Mouse (Mus musculus): ENCODE measurements around the gene Cacna1c. TPM values are rescaled to one million over a fixed set of nuclear protein-coding genes. Genes with fewer than 3 reads are reported as not detected.
A peak's percentile ranks its signal among the peaks of the same experiment; 100 is the strongest.

The Cacna1c gene
- polyA plus RNA-seq, 1 experiment = 16.7 TPM

DNA sequence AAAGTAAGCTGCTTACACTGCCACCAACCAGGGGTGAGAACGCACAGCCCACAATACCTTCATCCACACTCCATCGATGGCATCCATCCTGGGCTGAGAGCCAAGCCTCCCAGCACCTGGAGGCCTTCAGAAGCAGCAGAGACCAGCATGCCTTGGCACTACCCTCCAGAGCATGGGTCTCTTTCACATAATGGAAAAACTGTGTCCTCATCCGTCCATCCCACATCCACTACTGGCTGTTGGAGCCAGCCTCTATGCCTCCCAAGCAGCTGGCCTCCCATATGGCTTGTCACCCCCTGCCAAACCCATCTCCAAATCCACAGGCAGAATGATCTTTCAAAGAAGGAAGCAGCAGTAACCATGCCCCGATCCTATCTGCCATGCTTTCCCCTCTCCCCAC is 229.3 kb downstream of the Cacna1c start:
- peak; percentile 66 to 75 for DNase-seq
- Histone ChIP-seq H3K4me3 (replicated peaks; ENCODE audit: insufficient read depth, low read depth, low read length) (no peak overlapping the region), H3K27me3 (ENCODE audit: control insufficient read depth, insufficient read depth, low read length) (no peaks in the 10 kb centered on the region), H3K27ac (ENCODE audit: insufficient read depth, low read length) (no peak overlapping the region), H3K4me1 (ENCODE audit: control insufficient read depth, insufficient read depth, low read length) (peaks cover 41% of the 10 kb centered on the region)
- 5% methylated on average over 4 of the region's 4 CpGs for WGBS
- TF ChIP-seq CTCF (IDR thresholded peaks at IDR 0.05; ENCODE audit: borderline replicate concordance, insufficient read depth, low read depth, low read length) (no peak), POLR2A (IDR thresholded peaks at IDR 0.05; ENCODE audit: borderline replicate concordance, insufficient read depth, low read length) (no peak)

DNA sequence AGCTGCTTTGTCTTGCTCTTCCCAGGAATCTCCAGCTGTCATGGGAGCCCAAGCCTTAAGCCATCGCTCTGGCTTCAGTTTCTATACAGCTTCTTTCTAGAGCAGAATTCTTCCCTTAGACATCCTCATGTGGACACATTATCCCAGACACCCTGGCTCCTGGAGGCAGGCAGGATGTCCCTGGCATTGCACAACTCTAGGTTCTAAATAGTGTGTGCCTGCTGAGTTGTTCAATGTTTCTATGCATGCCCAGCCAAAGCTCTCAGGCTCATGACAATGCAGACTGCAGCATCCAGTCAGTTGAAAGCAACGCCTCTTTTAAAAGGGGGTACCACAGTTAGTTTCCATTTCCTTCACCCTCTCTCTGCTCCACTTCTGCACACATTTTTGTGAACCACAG is 230.6 kb downstream of the Cacna1c start:
- Histone ChIP-seq H3K4me1 (ENCODE audit: control insufficient read depth, insufficient read depth, low read length) (peaks cover 33% of the 10 kb centered on the region), H3K4me3 (replicated peaks; ENCODE audit: insufficient read depth, low read depth, low read length) (no peak overlapping the region), H3K27me3 (ENCODE audit: control insufficient read depth, insufficient read depth, low read length) (no peaks in the 10 kb centered on the region), H3K27ac (ENCODE audit: insufficient read depth, low read length) (no peak overlapping the region)
- WGBS = 34% methylated on average over 2 of the region's 2 CpGs
- DNase-seq = peak in 1 of 2 experiments; percentile 40
- TF ChIP-seq POLR2A (IDR thresholded peaks at IDR 0.05; ENCODE audit: borderline replicate concordance, insufficient read depth, low read length) (no peak), CTCF (IDR thresholded peaks at IDR 0.05; ENCODE audit: borderline replicate concordance, insufficient read depth, low read depth, low read length) (no peak)

DNA sequence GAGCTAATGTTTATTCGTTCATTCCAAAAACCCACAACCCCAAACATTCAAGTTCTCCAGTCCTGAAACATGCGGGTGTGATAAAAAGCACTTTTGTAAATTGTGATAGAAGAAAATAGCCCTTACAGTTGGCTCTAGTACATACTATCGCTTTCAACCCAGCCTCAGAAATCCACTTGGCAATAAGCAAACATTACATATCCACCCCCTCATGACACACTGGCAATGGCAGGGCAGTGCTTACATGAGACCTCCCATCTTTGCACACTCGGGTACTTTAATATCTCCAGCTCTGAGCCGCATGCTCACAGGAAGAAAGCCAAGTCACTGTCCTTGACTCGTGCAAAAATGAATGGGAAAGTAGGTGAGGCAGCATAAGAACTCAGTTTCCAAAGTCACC is 232.4 kb downstream of the Cacna1c start:
- no peak for DNase-seq
- 50% methylated on average over 6 of the region's 6 CpGs for WGBS
- TF ChIP-seq CTCF (IDR thresholded peaks at IDR 0.05; ENCODE audit: borderline replicate concordance, insufficient read depth, low read depth, low read length) (no peak), POLR2A (IDR thresholded peaks at IDR 0.05; ENCODE audit: borderline replicate concordance, insufficient read depth, low read length) (no peak)
- no peak overlapping the region for H3K27ac ChIP-seq (ENCODE audit: insufficient read depth, low read length)
- peaks cover 38% of the 10 kb centered on the region for H3K4me1 ChIP-seq (ENCODE audit: control insufficient read depth, insufficient read depth, low read length)
- no peaks in the 10 kb centered on the region for H3K27me3 ChIP-seq (ENCODE audit: control insufficient read depth, insufficient read depth, low read length)
- H3K4me3 ChIP-seq (replicated peaks; ENCODE audit: insufficient read depth, low read depth, low read length) = no peak overlapping the region

DNA sequence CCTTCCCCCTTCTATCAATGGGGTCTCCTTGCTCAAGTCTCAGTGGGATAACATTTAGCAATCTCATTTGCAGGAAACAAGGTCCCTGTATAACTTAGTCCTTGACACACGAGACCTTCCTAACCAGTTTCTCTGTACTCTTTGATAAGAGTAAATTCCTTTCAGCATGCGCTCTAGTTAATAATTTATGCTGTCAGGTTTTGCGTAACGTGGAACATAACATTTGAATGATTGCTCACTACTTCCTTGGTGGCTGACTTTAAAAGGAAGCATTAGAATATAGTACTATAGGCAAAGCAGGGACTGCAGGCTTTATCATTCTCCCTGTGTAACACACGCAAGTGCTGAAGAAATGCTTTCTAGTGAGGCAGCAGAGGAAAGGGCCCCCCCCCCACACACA is 232.9 kb downstream of the Cacna1c start:
- WGBS = 93% methylated on average over 5 of the region's 5 CpGs

DNA sequence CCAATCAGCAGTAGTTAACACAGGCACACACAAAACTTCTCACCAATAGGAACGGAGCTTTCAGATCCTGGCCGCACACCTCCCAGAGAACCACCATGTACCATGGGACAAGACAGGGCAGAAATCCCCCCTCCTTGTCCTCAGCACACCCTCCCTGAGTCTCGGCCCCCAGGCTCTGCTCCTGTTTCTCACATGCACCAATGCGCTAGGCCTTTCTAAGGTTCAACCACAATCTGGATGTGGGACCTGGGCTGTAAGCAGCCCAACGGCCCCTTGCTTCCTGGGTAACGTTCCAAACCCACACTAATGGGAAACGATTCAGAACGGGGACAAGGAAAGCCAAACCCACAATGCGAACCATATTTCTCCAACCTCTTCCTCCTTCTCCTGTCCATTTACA is 237.7 kb downstream of the Cacna1c start:
- Histone ChIP-seq H3K4me3 (replicated peaks; ENCODE audit: insufficient read depth, low read depth, low read length) (no peak overlapping the region), H3K27ac (ENCODE audit: insufficient read depth, low read length) (no peak overlapping the region), H3K27me3 (ENCODE audit: control insufficient read depth, insufficient read depth, low read length) (no peaks in the 10 kb centered on the region), H3K4me1 (ENCODE audit: control insufficient read depth, insufficient read depth, low read length) (peaks cover 5% of the 10 kb centered on the region)
- WGBS = 96% methylated on average over 9 of the region's 9 CpGs
- TF ChIP-seq CTCF (IDR thresholded peaks at IDR 0.05; ENCODE audit: borderline replicate concordance, insufficient read depth, low read depth, low read length) (no peak), POLR2A (IDR thresholded peaks at IDR 0.05; ENCODE audit: borderline replicate concordance, insufficient read depth, low read length) (no peak)
- no peak for DNase-seq

More for the DNA sequence above, 232.9 kb downstream of the Cacna1c start:
- Histone ChIP-seq H3K4me1 (ENCODE audit: control insufficient read depth, insufficient read depth, low read length) (peaks cover 36% of the 10 kb centered on the region), H3K27ac (ENCODE audit: insufficient read depth, low read length) (no peak overlapping the region), H3K27me3 (ENCODE audit: control insufficient read depth, insufficient read depth, low read length) (no peaks in the 10 kb centered on the region), H3K4me3 (replicated peaks; ENCODE audit: insufficient read depth, low read depth, low read length) (no peak overlapping the region)
- TF ChIP-seq POLR2A (IDR thresholded peaks at IDR 0.05; ENCODE audit: borderline replicate concordance, insufficient read depth, low read length) (no peak), CTCF (IDR thresholded peaks at IDR 0.05; ENCODE audit: borderline replicate concordance, insufficient read depth, low read depth, low read length) (no peak)
- no peak for DNase-seq

DNA sequence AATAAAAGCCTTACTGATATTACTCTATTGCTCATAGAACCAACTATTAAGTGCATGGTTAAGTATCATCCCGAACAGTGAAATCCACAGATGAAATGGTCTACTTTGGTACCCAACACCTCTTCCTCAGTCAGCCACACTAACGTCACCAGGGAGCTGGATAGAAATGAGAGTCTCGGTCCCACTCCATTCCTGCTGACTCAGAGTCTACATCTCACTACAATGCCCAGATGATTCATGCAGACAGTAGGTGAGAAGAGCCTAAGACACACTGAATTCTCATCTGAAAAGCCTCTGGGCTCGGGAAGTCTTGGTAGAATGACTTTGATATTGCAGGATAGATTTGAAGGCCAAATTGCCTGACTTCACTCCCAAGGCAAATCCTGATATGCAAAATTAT is 240.0 kb downstream of the Cacna1c start:
- TF ChIP-seq CTCF (IDR thresholded peaks at IDR 0.05; ENCODE audit: borderline replicate concordance, insufficient read depth, low read depth, low read length) = no peak
- no peak for TF ChIP-seq POLR2A (IDR thresholded peaks at IDR 0.05; ENCODE audit: borderline replicate concordance, insufficient read depth, low read length)
- Histone ChIP-seq H3K4me3 (replicated peaks; ENCODE audit: insufficient read depth, low read depth, low read length) (no peak overlapping the region), H3K27ac (ENCODE audit: insufficient read depth, low read length) (no peak overlapping the region), H3K4me1 (ENCODE audit: control insufficient read depth, insufficient read depth, low read length) (peaks cover 17% of the 10 kb centered on the region), H3K27me3 (ENCODE audit: control insufficient read depth, insufficient read depth, low read length) (no peaks in the 10 kb centered on the region)
- WGBS = 80% methylated on average over 4 of the region's 4 CpGs
- DNase-seq = no peak

DNA sequence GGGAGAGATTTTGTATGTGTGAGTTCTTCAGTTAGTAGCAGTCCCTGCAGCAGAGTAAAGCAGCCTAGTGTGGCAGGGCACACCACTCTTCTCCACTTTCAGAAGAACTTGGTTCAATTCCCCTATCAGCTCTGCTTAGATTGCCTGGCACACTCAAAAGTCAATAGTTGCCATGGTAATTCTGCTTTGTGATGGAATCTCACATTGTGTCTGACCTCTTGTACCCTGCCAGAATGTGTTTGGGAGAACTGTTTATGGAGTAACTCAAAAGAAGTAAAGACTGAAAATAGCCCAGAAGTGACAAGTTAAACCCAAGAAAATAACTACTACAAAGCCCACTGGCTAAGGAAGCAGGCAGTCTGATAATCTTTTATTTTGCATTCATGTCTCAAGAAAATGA is 240.4 kb downstream of the Cacna1c start:
- H3K4me3 ChIP-seq (replicated peaks; ENCODE audit: insufficient read depth, low read depth, low read length) = no peak overlapping the region
- H3K27me3 ChIP-seq (ENCODE audit: control insufficient read depth, insufficient read depth, low read length) = no peaks in the 10 kb centered on the region
- peaks cover 17% of the 10 kb centered on the region for H3K4me1 ChIP-seq (ENCODE audit: control insufficient read depth, insufficient read depth, low read length)
- no peak overlapping the region for H3K27ac ChIP-seq (ENCODE audit: insufficient read depth, low read length)
- DNase-seq = no peak
- TF ChIP-seq CTCF (IDR thresholded peaks at IDR 0.05; ENCODE audit: borderline replicate concordance, insufficient read depth, low read depth, low read length) (no peak), POLR2A (IDR thresholded peaks at IDR 0.05; ENCODE audit: borderline replicate concordance, insufficient read depth, low read length) (no peak)

DNA sequence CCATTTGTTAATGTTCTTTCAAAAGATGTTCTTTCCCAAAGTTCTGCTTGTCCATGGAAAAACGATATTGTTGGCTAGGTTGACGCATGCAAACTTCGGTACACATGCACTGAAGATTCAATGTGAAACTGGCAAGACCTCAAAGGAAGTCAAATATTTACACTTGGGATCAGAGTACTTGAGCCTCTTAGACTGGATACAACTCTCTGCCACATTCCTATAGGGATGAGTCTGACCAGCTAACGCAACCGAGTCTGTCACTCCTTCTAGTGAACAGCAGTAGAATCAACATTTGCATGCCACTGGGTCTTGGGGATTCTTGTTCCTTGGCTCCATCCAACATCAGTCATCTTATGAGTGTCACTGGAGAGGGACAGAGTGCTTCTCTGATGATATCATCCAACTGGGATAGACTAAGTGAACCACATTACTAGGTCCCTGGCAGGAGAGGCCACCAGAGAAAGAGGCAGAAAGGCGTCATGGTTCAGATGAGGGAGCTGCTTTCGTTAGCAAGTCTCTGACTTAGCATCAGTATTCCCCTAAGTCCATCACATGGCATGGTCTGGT is 241.1 kb downstream of the Cacna1c start:
- Histone ChIP-seq H3K27me3 (ENCODE audit: control insufficient read depth, insufficient read depth, low read length) (no peaks in the 10 kb centered on the region), H3K27ac (ENCODE audit: insufficient read depth, low read length) (no peak overlapping the region), H3K4me3 (replicated peaks; ENCODE audit: insufficient read depth, low read depth, low read length) (no peak overlapping the region), H3K4me1 (ENCODE audit: control insufficient read depth, insufficient read depth, low read length) (peaks cover 22% of the 10 kb centered on the region)
- TF ChIP-seq POLR2A (IDR thresholded peaks at IDR 0.05; ENCODE audit: borderline replicate concordance, insufficient read depth, low read length) (no peak), CTCF (IDR thresholded peaks at IDR 0.05; ENCODE audit: borderline replicate concordance, insufficient read depth, low read depth, low read length) (no peak)
- DNase-seq = no peak
- WGBS = 91% methylated on average over 7 of the region's 7 CpGs
